Mouse (Mus musculus) limb, embryonic 14.5 days (tissue): ENCODE data around the gene Ctsh. TPM values are rescaled to one million over a fixed set of nuclear protein-coding genes. Genes with fewer than 3 reads are reported as not detected.

Source experiments
- ATAC-seq: fragments of 200-750 bp; cut with Nextera tagmentation; 2 replicates; pipeline ENCODE4 v1.8.0; 2017; ENCODE audit warnings: low read depth, moderate number of reproducible peaks, moderate TSS enrichment; ENCODE audit not compliant: low FRiP score
- DNase-seq: peaks from one replicate; pipeline ENCODE4 v3.0.0-alpha.2; 2015; ENCODE audit warnings: low spot score
- H3K27ac ChIP-seq: fragments of 300-500 bp; sonication (generic); replicated peaks from 2 replicates; pipeline ENCODE4 v1.5.1; 2014; ENCODE audit warnings: low read depth, mild to moderate bottlenecking, low read length, moderate library complexity, mixed read lengths
- H3K27me3 ChIP-seq: fragments of 300-500 bp; sonication (generic); 2 replicates; pipeline ENCODE4 v1.6.1; 2014; ENCODE audit warnings: low read length, mixed read lengths; ENCODE audit not compliant: control insufficient read depth, insufficient read depth
- H3K36me3 ChIP-seq: fragments of 300-500 bp; sonication (generic); 2 replicates; pipeline ENCODE4 v1.6.1; 2014; ENCODE audit warnings: mild to moderate bottlenecking, low read length, moderate library complexity, mixed read lengths; ENCODE audit not compliant: control insufficient read depth, insufficient read depth
- H3K4me1 ChIP-seq: fragments of 300-500 bp; sonication (generic); 2 replicates; pipeline ENCODE4 v1.6.1; 2014; ENCODE audit warnings: antibody characterized with exemption, low read length, mixed read lengths; ENCODE audit not compliant: control insufficient read depth, insufficient read depth
- H3K4me2 ChIP-seq: fragments of 300-500 bp; sonication (generic); replicated peaks from 2 replicates; pipeline ENCODE4 v1.6.1; 2014; ENCODE audit warnings: low read depth, mild to moderate bottlenecking, low read length, moderate library complexity; ENCODE audit not compliant: severe bottlenecking
- H3K4me3 ChIP-seq: fragments of 300-500 bp; sonication (generic); replicated peaks from 2 replicates; pipeline ENCODE4 v1.5.1; 2014; ENCODE audit warnings: low read length
- H3K9ac ChIP-seq: fragments of 300-500 bp; sonication (generic); 2 replicates; pipeline ENCODE4 v1.6.1; 2014; ENCODE audit warnings: mild to moderate bottlenecking, low read depth, low read length, moderate library complexity; ENCODE audit not compliant: severe bottlenecking
- H3K9me3 ChIP-seq: fragments of 300-500 bp; sonication (generic); 2 replicates; pipeline ENCODE4 v1.6.1; 2016; ENCODE audit warnings: low read length; ENCODE audit not compliant: control insufficient read depth
- POLR2A ChIP-seq: fragments of 200-500 bp; IDR thresholded peaks from 2 replicates; pipeline ENCODE4 v1.8.0; 2012; ENCODE audit warnings: inconsistent platforms, mild to moderate bottlenecking, moderate library complexity, borderline replicate concordance; ENCODE audit not compliant: insufficient read depth, insufficient read length; ENCODE audit errors: extremely low read depth
- WGBS: fragments of 180-500 bp; shearing (Covaris S2); extraction: QIAGEN DNeasy Blood & Tissue Kit; methylation state at CpG from one replicate; pipeline ENCODE4 v1.1.7; 2014; 5-methylcytosine and 5-hydroxymethylcytosine counted together
- polyA plus RNA-seq, 2 experiments: library from polyadenylated mRNA; depleted of rRNA in 1 of 2; stranded (reverse) in 1 of 2; unstranded in 1 of 2; fragments of >200 nt; fragmentation: Nextera tagmentation in 1 of 2; extraction: Ambion mirVana in 1 of 2; gene quantifications; 2 replicates each; pipeline versions ENCODE4 v1.2.1 to v1.2.3; 2012 to 2014

Ctsh gene
- polyA plus RNA-seq, 2 experiments = 20.4 to 40.3 TPM

DNA sequence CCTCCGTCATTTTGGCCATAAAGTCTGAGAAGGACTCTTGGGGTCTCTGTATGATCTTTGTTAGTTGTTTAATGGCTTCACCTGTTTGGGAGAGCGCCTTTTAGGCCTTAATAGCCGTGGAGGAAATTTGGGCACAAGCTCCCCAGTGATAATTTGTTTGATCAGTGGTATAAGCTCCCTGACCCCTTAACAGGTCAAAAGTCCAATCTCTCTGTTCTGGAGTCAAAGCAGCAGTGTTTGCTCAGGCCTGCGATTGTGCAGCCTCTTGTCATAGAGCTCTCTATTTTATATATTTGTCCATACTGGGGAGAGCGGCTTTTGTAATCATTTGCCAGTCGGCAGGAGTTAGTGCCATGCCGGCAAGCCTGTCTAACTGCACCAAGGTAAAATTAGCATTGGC, 8.8 kb upstream of the Ctsh start:
- H3K36me3 ChIP-seq = no peaks in the 10 kb centered on the region
- no peak for TF ChIP-seq POLR2A
- H3K27ac ChIP-seq = no peak overlapping the region
- ATAC-seq (no peak), DNase-seq (no peak)
- no peaks in the 10 kb centered on the region for H3K9me3 ChIP-seq
- H3K27me3 ChIP-seq = no peaks in the 10 kb centered on the region
- H3K4me1 ChIP-seq = no peaks in the 10 kb centered on the region
- no peak overlapping the region for H3K4me3 ChIP-seq
- no peak overlapping the region for H3K4me2 ChIP-seq
- WGBS = 85% methylated on average over 7 of the region's 7 CpGs
- H3K9ac ChIP-seq = no peak overlapping the region

DNA sequence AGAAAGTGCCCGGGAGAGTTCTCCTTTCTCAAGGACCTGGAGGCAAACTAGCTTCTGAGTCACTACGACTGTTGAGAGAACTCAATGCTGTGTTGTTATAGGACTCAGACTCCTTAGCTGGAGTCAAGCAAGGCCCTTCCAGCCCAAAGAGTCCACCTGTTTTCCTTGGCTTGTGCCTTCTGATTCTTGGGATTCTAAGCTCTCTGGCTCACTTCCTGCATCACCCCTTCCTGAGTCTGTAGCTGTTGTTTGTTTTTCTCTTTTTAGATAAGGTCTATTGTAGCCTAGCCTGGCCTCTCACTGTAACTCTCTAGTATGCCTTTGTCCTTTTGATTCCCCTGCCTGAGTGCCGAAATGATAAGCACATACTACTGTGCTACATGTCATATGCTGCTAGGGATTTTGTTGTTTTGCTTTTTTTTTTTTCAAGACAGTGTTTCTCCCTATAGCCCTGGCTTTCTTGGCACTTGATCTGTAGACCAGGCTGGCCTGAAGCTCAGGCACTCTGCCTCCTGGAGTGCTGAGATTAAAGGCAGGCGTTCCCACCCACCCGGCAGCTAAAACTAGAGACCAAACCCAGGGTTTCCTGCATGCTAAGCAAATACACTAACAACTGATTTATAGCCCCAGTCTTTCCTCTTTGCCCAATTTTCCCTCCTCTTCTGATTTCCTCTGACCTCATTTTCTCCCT, 5.9 kb upstream of the Ctsh start:
- Histone ChIP-seq H3K27ac (no peak overlapping the region), H3K27me3 (no peaks in the 10 kb centered on the region), H3K9ac (no peak overlapping the region), H3K4me3 (no peak overlapping the region), H3K4me2 (no peak overlapping the region), H3K9me3 (no peaks in the 10 kb centered on the region), H3K4me1 (no peaks in the 10 kb centered on the region), H3K36me3 (no peaks in the 10 kb centered on the region)
- DNase-seq (no peak), ATAC-seq (no peak)
- 47% methylated on average over 5 of the region's 5 CpGs for WGBS
- no peak for TF ChIP-seq POLR2A

DNA sequence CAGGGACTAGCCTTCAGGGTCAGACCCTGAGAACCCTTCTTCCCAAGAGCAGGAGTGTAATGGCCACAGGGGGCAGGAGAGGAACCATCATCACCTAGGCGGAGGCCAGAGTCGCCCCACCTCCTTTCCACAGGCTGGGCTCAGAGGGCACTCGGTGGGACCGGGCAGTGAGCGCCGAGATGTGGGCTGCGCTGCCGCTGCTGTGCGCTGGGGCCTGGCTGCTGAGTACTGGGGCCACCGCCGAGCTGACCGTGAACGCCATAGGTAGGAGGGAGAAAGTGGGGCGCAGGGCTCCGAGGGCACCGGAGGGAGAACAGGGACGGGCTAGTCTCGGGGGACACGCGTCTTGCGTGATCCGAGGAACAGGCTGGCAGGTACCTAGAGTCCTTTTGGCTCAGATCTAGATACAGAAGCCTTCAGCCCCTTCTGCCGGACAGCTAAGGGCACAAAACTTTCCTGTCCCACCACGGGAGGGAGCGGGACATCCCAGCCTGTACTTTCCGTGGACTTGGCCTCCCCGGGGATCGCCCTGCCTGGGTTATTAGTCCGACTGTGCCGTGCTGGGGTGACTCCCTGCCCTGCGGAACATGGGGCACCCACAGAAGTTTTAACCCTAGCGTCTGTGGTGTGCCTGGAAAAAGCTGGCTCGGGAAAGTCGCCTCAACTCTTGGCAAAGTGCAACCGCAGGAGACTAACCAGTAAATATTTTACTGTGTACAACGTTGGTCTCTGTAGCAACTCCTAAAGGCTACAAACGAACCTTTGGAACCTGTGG, 606 bp downstream of the Ctsh start:
- no peaks in the 10 kb centered on the region for H3K9me3 ChIP-seq
- no peaks in the 10 kb centered on the region; the same call in 1 of the 2 replicates for H3K4me1 ChIP-seq
- H3K36me3 ChIP-seq = no peaks in the 10 kb centered on the region
- H3K27me3 ChIP-seq = no peaks in the 10 kb centered on the region
- H3K4me2 ChIP-seq = peak overlapping the region; percentile 97
- peak; percentile 71 for ATAC-seq
- DNase-seq = peak; percentile 59
- peak overlapping the region; percentile 66 for H3K9ac ChIP-seq
- WGBS = under 1% methylated on average over 28 of the region's 37 CpGs
- H3K4me3 ChIP-seq = peak overlapping the region; percentile 49
- no peak overlapping the region for H3K27ac ChIP-seq
- TF ChIP-seq POLR2A = no peak

DNA sequence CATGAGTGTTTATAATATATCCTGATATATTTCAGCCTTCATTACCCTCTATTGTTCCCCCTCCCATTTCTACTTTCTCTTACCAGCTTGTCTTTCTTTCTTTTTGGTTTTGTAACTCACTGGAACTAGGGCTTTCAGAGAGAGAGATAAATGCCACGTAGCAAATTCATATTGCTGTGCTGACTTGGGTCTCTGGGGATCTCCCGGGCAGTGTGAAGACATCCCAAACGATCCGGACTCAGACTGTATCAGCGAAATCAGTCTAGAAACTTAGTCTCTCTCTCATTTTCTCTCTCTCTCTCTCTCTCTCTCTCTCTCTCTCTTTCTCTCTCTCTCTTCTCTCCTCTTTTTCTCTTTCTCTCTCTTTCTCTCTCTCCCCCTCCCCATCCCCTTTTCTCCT, 1.5 kb downstream of the Ctsh start:
- DNase-seq (no peak), ATAC-seq (no peak)
- H3K9me3 ChIP-seq = no peaks in the 10 kb centered on the region
- H3K36me3 ChIP-seq = no peaks in the 10 kb centered on the region
- no peaks in the 10 kb centered on the region; the same call in 1 of the 2 replicates for H3K4me1 ChIP-seq
- no peak overlapping the region; the same call in 1 of the 2 replicates for H3K4me2 ChIP-seq
- WGBS = 54% methylated on average over 5 of the region's 5 CpGs
- H3K9ac ChIP-seq = no peak overlapping the region
- TF ChIP-seq POLR2A = no peak
- H3K4me3 ChIP-seq = no peak overlapping the region
- no peak overlapping the region for H3K27ac ChIP-seq
- H3K27me3 ChIP-seq = no peaks in the 10 kb centered on the region

DNA sequence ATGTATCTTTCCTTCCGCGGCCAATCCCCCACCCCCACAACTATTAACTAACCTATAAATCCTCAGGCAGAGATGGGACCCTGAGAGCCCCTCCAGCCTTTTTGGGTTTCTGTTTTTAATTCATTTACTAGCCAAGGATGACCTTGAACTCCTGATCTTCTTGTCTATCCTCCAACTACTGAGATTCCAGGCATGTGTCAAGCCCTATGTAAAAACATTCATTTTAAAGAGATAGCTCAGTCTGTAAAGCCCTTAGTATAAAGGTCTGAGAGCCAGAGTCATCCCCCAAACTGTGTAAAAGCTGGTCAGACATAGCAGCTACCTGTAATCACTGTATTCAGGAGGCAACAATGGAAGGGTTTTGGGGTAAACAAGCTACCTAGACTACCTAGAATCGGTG, 2.0 kb downstream of the Ctsh start:
- H3K4me3 ChIP-seq = no peak overlapping the region
- no peak overlapping the region for H3K4me2 ChIP-seq
- no peaks in the 10 kb centered on the region for H3K27me3 ChIP-seq
- H3K9me3 ChIP-seq = no peaks in the 10 kb centered on the region
- ATAC-seq = no peak
- TF ChIP-seq POLR2A = no peak
- WGBS = 53% methylated on average over 3 of the region's 3 CpGs
- no peaks in the 10 kb centered on the region; the same call in 1 of the 2 replicates for H3K4me1 ChIP-seq
- DNase-seq = no peak
- H3K27ac ChIP-seq = no peak overlapping the region
- H3K9ac ChIP-seq = no peak overlapping the region
- no peaks in the 10 kb centered on the region for H3K36me3 ChIP-seq
